Comparison of ENCODE assay signal across 14 mouse cellular contexts in genomic region chr5:105602585-105602984, GRCm38 (mm10).
DNase-seq lines count a peak whose midpoint lies in the region; ATAC-seq and TF ChIP-seq lines count a peak whose summit lies in the region.
"Had no signal": no experiment of that assay in that cellular context is flagged by ENCODE, and none has a peak within 500 bp of the region (broad histone marks: within the 10 kb centered on the region; RNA-seq: fewer than 3 reads in every experiment).

No protein-coding gene starts in this region.

- H3K27ac ChIP-seq in left cerebral cortex, adult 2 months = peak overlapping the region; percentile 59; the same call in 1 of the 2 replicates
- peak overlapping the region; percentile 8 to 35; a peak in 2 of 4 replicates for H3K27ac ChIP-seq in heart, embryonic 14.5 days (replicated peaks in 1 of 2; ENCODE audit: control insufficient read depth in 1 of 2, insufficient read depth in 1 of 2, low read depth in 2 of 2, low read length in 2 of 2)
- no peak overlapping the region for H3K27ac ChIP-seq in intestine, postnatal 0 days (ENCODE audit: low read depth, low read length)
- H3K27ac ChIP-seq: hindbrain, embryonic 15.5 days; liver, embryonic 15.5 days; macrophage; stomach, postnatal 0 days had no signal

- no peak overlapping the region for H3K9ac ChIP-seq in heart, embryonic 14.5 days (ENCODE audit: low read length)
- H3K9ac ChIP-seq in intestine, postnatal 0 days (ENCODE audit: low read depth, low read length) = no peak overlapping the region
- H3K9ac ChIP-seq: hindbrain, embryonic 15.5 days; liver, embryonic 15.5 days had no signal

- H3K4me1 ChIP-seq in heart, embryonic 14.5 days (ENCODE audit: control insufficient read depth in 2 of 2, insufficient read depth in 2 of 2, low read length in 2 of 2) = peaks cover 6 to 20% of the 10 kb centered on the region in 2 experiments; a peak in 3 of 4 replicates
- no peaks in the 10 kb centered on the region for H3K4me1 ChIP-seq in intestine, postnatal 0 days (replicated peaks; ENCODE audit: control insufficient read depth, insufficient read depth, low read length)
- H3K4me1 ChIP-seq: hindbrain, embryonic 15.5 days had no signal

- no peak overlapping the region for H3K4me2 ChIP-seq in heart, embryonic 14.5 days (ENCODE audit: low read length)
- no peak overlapping the region for H3K4me2 ChIP-seq in intestine, postnatal 0 days (replicated peaks; ENCODE audit: low read depth)
- H3K4me2 ChIP-seq: hindbrain, embryonic 15.5 days; liver, embryonic 15.5 days had no signal

- intact Hi-C loops in left cerebral cortex, adult 2 months (cut with DNase I) = no loop called here
- intact Hi-C loops in left cerebral cortex, postnatal 25 days (cut with DNase I) = no loop called here

- DNase-seq in adrenal gland, postnatal 10 days = peak; percentile 27
- DNase-seq in adrenal gland, postnatal 25 days = no peak
- no peak for DNase-seq in left cerebral cortex, adult 2 months (ENCODE audit: extremely low spot score in 1 of 2, low spot score in 2 of 2)
- DNase-seq in left cerebral cortex, postnatal 25 days (ENCODE audit: low spot score in 2 of 2) = no peak
- peak; percentile 53 for DNase-seq in testis, postnatal 10 days (ENCODE audit: low spot score)
- DNase-seq: kidney, postnatal 14 days had no signal

- no peaks in the 10 kb centered on the region for H3K27me3 ChIP-seq in heart, embryonic 14.5 days (ENCODE audit: control insufficient read depth, insufficient read depth, low read length)
- no peaks in the 10 kb centered on the region for H3K27me3 ChIP-seq in intestine, postnatal 0 days (replicated peaks; ENCODE audit: control insufficient read depth, insufficient read depth, low read length)
- H3K27me3 ChIP-seq: hindbrain, embryonic 15.5 days; liver, embryonic 15.5 days had no signal

- WGBS in heart, embryonic 14.5 days = 35% methylated on average over 9 of the region's 9 CpGs
- WGBS in intestine, postnatal 0 days = 78% methylated on average over 9 of the region's 9 CpGs

- H3K4me3 ChIP-seq in left cerebral cortex, adult 2 months = no peak overlapping the region
- no peak overlapping the region for H3K4me3 ChIP-seq in heart, embryonic 14.5 days (ENCODE audit: control insufficient read depth in 1 of 2, insufficient read depth in 1 of 2, low read depth in 1 of 2, low read length in 2 of 2)
- H3K4me3 ChIP-seq in intestine, postnatal 0 days (ENCODE audit: low read depth, low read length) = no peak overlapping the region
- H3K4me3 ChIP-seq: erythroblast, embryonic 14.5 days; hindbrain, embryonic 15.5 days; liver, embryonic 15.5 days had no signal

- H3K36me3 ChIP-seq in heart, embryonic 14.5 days (ENCODE audit: control insufficient read depth, insufficient read depth, low read length) = peaks cover 17% of the 10 kb centered on the region
- H3K36me3 ChIP-seq in intestine, postnatal 0 days (ENCODE audit: control insufficient read depth, insufficient read depth) = no peaks in the 10 kb centered on the region

- ATAC-seq in heart, embryonic 14.5 days (ENCODE audit: insufficient number of reproducible peaks, insufficient read depth, low FRiP score, low read depth) = no peak; the same call in 1 of the 2 replicates
- no peak for ATAC-seq in megakaryocyte-erythroid progenitor cell, adult 5-6 weeks (replicated peaks; ENCODE audit: low FRiP score, low TSS enrichment, poor library complexity, severe bottlenecking)
- ATAC-seq in intestine, postnatal 0 days = no peak

- H3K9me3 ChIP-seq in heart, embryonic 14.5 days (ENCODE audit: control insufficient read depth, low read length) = no peaks in the 10 kb centered on the region
- no peaks in the 10 kb centered on the region for H3K9me3 ChIP-seq in intestine, postnatal 0 days (ENCODE audit: control insufficient read depth)
- H3K9me3 ChIP-seq: hindbrain, embryonic 15.5 days; liver, embryonic 15.5 days had no signal

- TF ChIP-seq CTCF in left cerebral cortex, adult 2 months (IDR thresholded peaks at IDR 0.05) = no peak
- TF ChIP-seq CTCF in intestine, postnatal 0 days (IDR thresholded peaks at IDR 0.05; ENCODE audit: low read depth) = no peak

Comparison
In these comparisons a context has a peak if more than half of its experiments do, and no peak if none do; other contexts are left out.
1. DNase-seq: peak in adrenal gland, postnatal 10 days (single experiment) and testis, postnatal 10 days (single experiment); none in adrenal gland, postnatal 25 days (single experiment), left cerebral cortex, adult 2 months (0 of 2) and left cerebral cortex, postnatal 25 days (0 of 2).